Mouse (Mus musculus): Measurements from ENCODE around the gene Tubg2. TPM values are rescaled to one million over a fixed set of nuclear protein-coding genes. Genes with fewer than 3 reads are reported as not detected.

The Tubg2 gene
- polyA plus RNA-seq, 1 experiment from 2014 or later: 0.09 TPM

DNA sequence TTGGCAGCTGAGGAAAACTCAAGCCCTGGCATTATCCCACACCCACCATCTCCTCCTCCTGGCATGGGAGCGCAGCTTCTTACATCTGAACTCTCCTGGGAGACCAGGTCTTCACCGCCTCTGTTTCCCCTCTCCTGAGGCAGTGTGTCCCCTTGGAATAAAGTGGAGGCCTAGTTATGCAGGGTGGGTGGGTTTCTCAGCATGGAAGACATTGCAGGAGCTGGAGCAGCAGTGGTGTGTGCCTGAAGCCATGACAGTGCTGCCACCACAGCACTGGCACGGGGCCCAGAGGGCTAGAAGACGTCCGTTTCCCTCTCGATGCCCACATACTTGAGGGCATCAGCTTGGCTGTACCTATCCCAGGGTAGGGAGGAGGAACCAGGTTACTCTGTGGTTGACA is 36.9 kb downstream of the Tubg2 start:
- no peak overlapping the region for H3K9ac ChIP-seq (ENCODE audit: low read depth, low read length)
- peaks cover 9% of the 10 kb centered on the region for H3K36me3 ChIP-seq (ENCODE audit: control insufficient read depth, insufficient read depth)
- H3K4me1 ChIP-seq (ENCODE audit: control insufficient read depth, low read depth, low read length): peaks cover 29% of the 10 kb centered on the region
- no peak overlapping the region for H3K4me2 ChIP-seq (ENCODE audit: low read depth, low read length)
- 89% methylated on average over 6 of the region's 6 CpGs for WGBS (ENCODE audit: insufficient replicate concordance)
- H3K9me3 ChIP-seq (replicated peaks; ENCODE audit: control insufficient read depth, low read length): no peaks in the 10 kb centered on the region
- no peak for ATAC-seq (ENCODE audit: low read depth)
- H3K27ac ChIP-seq (ENCODE audit: low read length): no peak overlapping the region
- H3K27me3 ChIP-seq (ENCODE audit: control insufficient read depth, insufficient read depth, low read depth, low read length): no peaks in the 10 kb centered on the region
- no peak overlapping the region for H3K4me3 ChIP-seq (ENCODE audit: low read depth, low read length)

DNA sequence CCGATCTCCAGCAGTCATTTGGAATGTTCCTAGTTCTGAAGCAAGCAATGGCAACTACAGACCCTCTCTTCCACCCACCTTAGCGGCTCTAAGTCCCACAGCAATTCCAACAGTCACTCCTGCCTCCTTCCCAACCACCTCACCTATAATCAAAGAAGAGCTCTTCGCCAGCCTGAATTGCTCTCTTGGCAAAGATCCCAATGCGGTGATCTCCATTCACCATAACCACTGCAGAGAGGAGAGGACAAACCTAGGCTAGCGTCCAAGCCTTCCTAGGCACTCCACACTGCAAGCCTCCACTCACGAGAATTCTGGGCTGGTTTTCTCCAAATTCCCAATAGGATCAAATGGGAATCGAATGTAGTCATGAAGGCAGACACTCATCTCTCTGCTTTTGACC is 37.4 kb downstream of the Tubg2 start:
- H3K9me3 ChIP-seq (replicated peaks; ENCODE audit: control insufficient read depth, low read length): no peaks in the 10 kb centered on the region
- no peak for ATAC-seq (ENCODE audit: low read depth)
- 82% methylated on average over 7 of the region's 7 CpGs for WGBS (ENCODE audit: insufficient replicate concordance)
- H3K4me1 ChIP-seq (ENCODE audit: control insufficient read depth, low read depth, low read length): peaks cover 29% of the 10 kb centered on the region
- peaks cover 12% of the 10 kb centered on the region for H3K36me3 ChIP-seq (ENCODE audit: control insufficient read depth, insufficient read depth)
- no peak overlapping the region for H3K27ac ChIP-seq (ENCODE audit: low read length)
- no peaks in the 10 kb centered on the region for H3K27me3 ChIP-seq (ENCODE audit: control insufficient read depth, insufficient read depth, low read depth, low read length)
- H3K4me2 ChIP-seq (ENCODE audit: low read depth, low read length): no peak overlapping the region
- H3K4me3 ChIP-seq (ENCODE audit: low read depth, low read length): no peak overlapping the region
- H3K9ac ChIP-seq (ENCODE audit: low read depth, low read length): no peak overlapping the region

DNA sequence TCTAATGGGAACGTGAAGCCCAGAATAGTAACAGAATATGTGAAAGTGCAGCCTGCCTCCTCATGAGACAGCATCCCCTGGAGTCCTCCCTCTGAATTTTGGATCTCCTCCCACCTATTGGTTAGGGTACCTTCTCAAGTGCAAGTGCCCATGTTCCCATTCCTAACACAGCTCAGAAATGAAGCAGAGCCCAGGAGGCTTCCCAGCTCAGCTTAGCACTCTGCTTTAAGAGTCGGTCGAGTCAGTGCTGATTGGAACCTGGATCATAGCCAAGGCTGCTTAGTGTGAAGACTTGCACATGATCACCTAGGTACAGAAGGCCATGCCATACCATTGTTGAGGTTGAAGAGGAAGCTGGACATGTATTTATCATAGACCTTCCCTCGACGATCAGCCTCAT is 38.4 kb downstream of the Tubg2 start:
- ATAC-seq (ENCODE audit: low read depth): no peak
- Histone ChIP-seq H3K36me3 (ENCODE audit: control insufficient read depth, insufficient read depth) (peaks cover 13% of the 10 kb centered on the region), H3K4me3 (ENCODE audit: low read depth, low read length) (no peak overlapping the region), H3K9ac (ENCODE audit: low read depth, low read length) (no peak overlapping the region), H3K4me1 (ENCODE audit: control insufficient read depth, low read depth, low read length) (peaks cover 25% of the 10 kb centered on the region), H3K27ac (ENCODE audit: low read length) (no peak overlapping the region), H3K27me3 (ENCODE audit: control insufficient read depth, insufficient read depth, low read depth, low read length) (no peaks in the 10 kb centered on the region), H3K4me2 (ENCODE audit: low read depth, low read length) (no peak overlapping the region), H3K9me3 (replicated peaks; ENCODE audit: control insufficient read depth, low read length) (no peaks in the 10 kb centered on the region)
- WGBS (ENCODE audit: insufficient replicate concordance): 68% methylated on average over 5 of the region's 5 CpGs

DNA sequence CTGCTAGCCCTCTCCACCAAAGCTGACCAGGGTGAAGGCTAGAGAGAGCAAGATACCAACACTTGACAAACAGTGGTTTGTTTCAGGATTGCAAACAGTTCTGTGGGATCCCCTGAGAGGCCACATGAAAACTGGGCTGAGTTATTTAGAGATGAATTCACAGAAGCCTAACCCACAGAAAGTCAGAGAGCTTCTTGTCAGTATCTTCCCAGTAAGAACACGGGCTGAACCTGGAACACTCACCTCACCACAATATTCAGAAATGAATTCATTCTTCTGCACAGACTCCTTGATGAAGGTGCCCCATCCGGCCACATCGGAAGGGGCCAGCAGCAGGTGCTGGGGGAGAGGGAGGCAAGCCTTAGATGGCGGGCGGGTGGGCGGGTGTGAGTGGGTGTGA is 38.9 kb downstream of the Tubg2 start:
- no peak overlapping the region for H3K27ac ChIP-seq (ENCODE audit: low read length)
- no peak overlapping the region for H3K9ac ChIP-seq (ENCODE audit: low read depth, low read length)
- no peak overlapping the region for H3K4me2 ChIP-seq (ENCODE audit: low read depth, low read length)
- no peaks in the 10 kb centered on the region for H3K27me3 ChIP-seq (ENCODE audit: control insufficient read depth, insufficient read depth, low read depth, low read length)
- 62% methylated on average over 6 of the region's 6 CpGs for WGBS (ENCODE audit: insufficient replicate concordance)
- ATAC-seq (ENCODE audit: low read depth): no peak
- no peaks in the 10 kb centered on the region for H3K9me3 ChIP-seq (replicated peaks; ENCODE audit: control insufficient read depth, low read length)
- peaks cover 25% of the 10 kb centered on the region for H3K4me1 ChIP-seq (ENCODE audit: control insufficient read depth, low read depth, low read length)
- H3K4me3 ChIP-seq (ENCODE audit: low read depth, low read length): no peak overlapping the region
- peaks cover 15% of the 10 kb centered on the region for H3K36me3 ChIP-seq (ENCODE audit: control insufficient read depth, insufficient read depth)

DNA sequence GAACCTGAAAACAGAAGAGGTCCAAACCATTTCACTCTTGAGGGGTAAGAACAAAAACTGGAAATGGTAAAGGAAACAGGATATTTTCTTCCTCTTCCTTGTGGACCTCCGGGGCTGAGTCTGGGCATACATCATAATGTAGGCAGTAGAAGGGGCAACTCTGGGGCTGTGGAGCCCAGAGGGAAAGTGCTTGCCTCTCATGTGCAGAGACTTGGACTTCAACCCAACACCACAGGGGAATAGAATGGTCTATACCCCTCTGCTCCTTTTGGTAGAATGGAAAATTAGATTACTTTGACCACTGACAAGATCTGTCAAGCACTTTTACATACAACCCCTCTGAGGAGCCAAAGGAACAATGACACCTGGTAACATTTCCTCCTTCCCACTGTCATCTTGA is 39.4 kb downstream of the Tubg2 start:
- 17% methylated on average over 1 of the region's 1 CpGs for WGBS (ENCODE audit: insufficient replicate concordance)
- Histone ChIP-seq H3K9ac (ENCODE audit: low read depth, low read length) (no peak overlapping the region), H3K36me3 (ENCODE audit: control insufficient read depth, insufficient read depth) (peaks cover 18% of the 10 kb centered on the region), H3K27me3 (ENCODE audit: control insufficient read depth, insufficient read depth, low read depth, low read length) (no peaks in the 10 kb centered on the region), H3K27ac (ENCODE audit: low read length) (no peak overlapping the region), H3K9me3 (replicated peaks; ENCODE audit: control insufficient read depth, low read length) (no peaks in the 10 kb centered on the region), H3K4me2 (ENCODE audit: low read depth, low read length) (no peak overlapping the region), H3K4me1 (ENCODE audit: control insufficient read depth, low read depth, low read length) (peaks cover 25% of the 10 kb centered on the region), H3K4me3 (ENCODE audit: low read depth, low read length) (no peak overlapping the region)
- ATAC-seq (ENCODE audit: low read depth): no peak

DNA sequence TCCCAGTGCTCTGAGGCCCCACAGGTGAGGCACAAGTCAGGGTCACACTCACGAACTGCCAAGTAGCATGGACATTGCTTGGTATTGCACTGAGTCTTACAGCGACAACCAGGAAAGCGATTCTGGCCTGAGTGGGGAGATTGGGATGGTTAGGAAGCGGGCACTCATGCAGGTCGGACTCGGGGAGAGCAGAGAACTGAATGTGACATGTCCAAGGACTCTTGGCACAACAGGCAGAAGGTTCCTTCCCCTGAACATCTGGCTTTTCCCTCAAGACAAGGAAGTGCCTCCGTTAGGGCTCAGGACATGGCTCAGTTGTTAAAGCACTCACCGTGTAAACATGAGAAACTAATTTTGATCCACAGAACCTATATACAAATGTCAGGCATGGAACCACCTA is 39.9 kb downstream of the Tubg2 start:
- H3K9ac ChIP-seq (ENCODE audit: low read depth, low read length): no peak overlapping the region
- ATAC-seq (ENCODE audit: low read depth): no peak
- H3K4me2 ChIP-seq (ENCODE audit: low read depth, low read length): no peak overlapping the region
- WGBS (ENCODE audit: insufficient replicate concordance): 79% methylated on average over 8 of the region's 8 CpGs
- H3K9me3 ChIP-seq (replicated peaks; ENCODE audit: control insufficient read depth, low read length): no peaks in the 10 kb centered on the region
- no peaks in the 10 kb centered on the region for H3K27me3 ChIP-seq (ENCODE audit: control insufficient read depth, insufficient read depth, low read depth, low read length)
- H3K27ac ChIP-seq (ENCODE audit: low read length): no peak overlapping the region
- H3K36me3 ChIP-seq (ENCODE audit: control insufficient read depth, insufficient read depth): peaks cover 18% of the 10 kb centered on the region
- peaks cover 21% of the 10 kb centered on the region for H3K4me1 ChIP-seq (ENCODE audit: control insufficient read depth, low read depth, low read length)
- H3K4me3 ChIP-seq (ENCODE audit: low read depth, low read length): no peak overlapping the region

DNA sequence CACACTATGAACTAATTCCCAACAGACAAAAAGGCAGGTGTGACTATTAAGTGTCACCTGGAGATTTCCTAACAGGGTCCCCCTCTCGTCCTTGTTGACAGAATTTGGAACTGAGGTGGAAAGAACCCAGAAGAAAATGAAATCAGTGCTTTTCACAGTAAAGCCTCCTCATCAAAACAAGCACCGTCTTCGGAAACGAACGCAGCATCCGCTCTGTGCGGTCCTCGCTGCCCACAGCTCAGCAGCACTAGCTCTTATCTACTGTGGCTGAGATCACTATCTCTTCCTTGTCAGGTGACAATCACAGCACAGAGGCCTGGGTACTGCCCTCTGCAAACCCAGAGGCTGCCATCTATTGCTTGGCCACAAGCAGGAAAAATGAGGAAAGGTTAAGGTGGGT is 40.5 kb downstream of the Tubg2 start:
- Histone ChIP-seq H3K36me3 (ENCODE audit: control insufficient read depth, insufficient read depth) (peaks cover 18% of the 10 kb centered on the region), H3K27ac (ENCODE audit: low read length) (no peak overlapping the region), H3K9me3 (replicated peaks; ENCODE audit: control insufficient read depth, low read length) (no peaks in the 10 kb centered on the region), H3K4me2 (ENCODE audit: low read depth, low read length) (no peak overlapping the region), H3K9ac (ENCODE audit: low read depth, low read length) (no peak overlapping the region), H3K4me1 (ENCODE audit: control insufficient read depth, low read depth, low read length) (peaks cover 18% of the 10 kb centered on the region), H3K4me3 (ENCODE audit: low read depth, low read length) (no peak overlapping the region), H3K27me3 (ENCODE audit: control insufficient read depth, insufficient read depth, low read depth, low read length) (no peaks in the 10 kb centered on the region)
- WGBS (ENCODE audit: insufficient replicate concordance): 80% methylated on average over 8 of the region's 8 CpGs
- ATAC-seq (ENCODE audit: low read depth): no peak

DNA sequence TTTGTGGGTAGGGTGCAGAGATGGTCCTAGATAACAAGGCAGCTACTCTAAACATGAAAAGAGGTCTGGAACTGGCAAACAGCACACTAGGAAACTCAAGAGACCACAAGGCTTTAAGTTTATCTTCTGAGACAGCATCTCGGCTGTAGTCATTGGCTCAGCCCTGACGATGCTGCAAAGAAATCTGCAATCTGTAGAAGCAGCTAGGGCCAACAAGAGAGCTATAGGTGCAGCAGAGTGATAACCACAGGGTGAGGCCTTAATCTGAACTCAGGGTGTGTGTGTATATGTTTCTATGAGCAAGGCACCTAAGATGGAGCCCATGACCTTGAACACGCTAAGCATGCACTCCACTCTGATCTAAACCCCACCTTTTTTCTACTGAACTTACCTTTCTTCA is 43.8 kb downstream of the Tubg2 start:
- peak; percentile 89 for ATAC-seq (ENCODE audit: low read depth)
- H3K9me3 ChIP-seq (replicated peaks; ENCODE audit: control insufficient read depth, low read length): no peaks in the 10 kb centered on the region
- H3K4me1 ChIP-seq (ENCODE audit: control insufficient read depth, low read depth, low read length): peaks cover 15% of the 10 kb centered on the region
- H3K36me3 ChIP-seq (ENCODE audit: control insufficient read depth, insufficient read depth): peaks cover 20% of the 10 kb centered on the region
- no peaks in the 10 kb centered on the region for H3K27me3 ChIP-seq (ENCODE audit: control insufficient read depth, insufficient read depth, low read depth, low read length)
- 31% methylated on average over 3 of the region's 3 CpGs for whole genome bisulfite sequencing (ENCODE audit: insufficient replicate concordance)
- H3K4me2 ChIP-seq (ENCODE audit: low read depth, low read length): no peak overlapping the region
- H3K4me3 ChIP-seq (ENCODE audit: low read depth, low read length): no peak overlapping the region
- H3K9ac ChIP-seq (ENCODE audit: low read depth, low read length): no peak overlapping the region
- no peak overlapping the region; the same call in 1 of the 2 replicates for H3K27ac ChIP-seq (ENCODE audit: low read length)

DNA sequence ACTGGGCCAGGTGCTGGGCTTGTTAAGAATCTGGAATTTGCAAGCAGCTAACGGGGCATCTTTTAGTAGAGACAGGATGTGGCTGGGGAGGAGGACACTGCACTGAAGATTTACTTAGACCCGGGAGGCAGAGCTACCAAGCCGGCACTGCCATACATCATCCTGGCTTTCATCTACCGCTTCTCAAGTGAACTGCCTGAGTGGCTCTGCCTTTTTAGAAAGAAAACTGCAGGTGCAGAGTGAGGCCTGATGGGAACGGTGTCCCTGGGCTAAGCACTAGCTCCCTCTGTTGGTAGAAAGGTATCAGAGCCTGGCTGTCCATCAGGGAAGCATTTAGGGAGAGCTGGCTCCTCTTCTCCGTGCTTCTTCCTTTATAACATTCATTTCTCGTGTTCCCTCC is 45.3 kb downstream of the Tubg2 start:
- H3K4me2 ChIP-seq (ENCODE audit: low read depth, low read length): no peak overlapping the region
- no peak overlapping the region for H3K9ac ChIP-seq (ENCODE audit: low read depth, low read length)
- H3K27me3 ChIP-seq (ENCODE audit: control insufficient read depth, insufficient read depth, low read depth, low read length): no peaks in the 10 kb centered on the region
- peaks cover 15% of the 10 kb centered on the region for H3K4me1 ChIP-seq (ENCODE audit: control insufficient read depth, low read depth, low read length)
- H3K4me3 ChIP-seq (ENCODE audit: low read depth, low read length): no peak overlapping the region
- H3K36me3 ChIP-seq (ENCODE audit: control insufficient read depth, insufficient read depth): peaks cover 18% of the 10 kb centered on the region
- no peaks in the 10 kb centered on the region for H3K9me3 ChIP-seq (replicated peaks; ENCODE audit: control insufficient read depth, low read length)
- 32% methylated on average over 7 of the region's 7 CpGs for WGBS (ENCODE audit: insufficient replicate concordance)
- H3K27ac ChIP-seq (ENCODE audit: low read length): no peak overlapping the region; the same call in 1 of the 2 replicates
- ATAC-seq (ENCODE audit: low read depth): no peak; the same call in 1 of the 2 replicates
